Mouse (Mus musculus) megakaryocyte, embryonic 14.5 days (primary cell): ENCODE results near the gene Tekt1.

ENCODE experiments used
- FLI1 ChIP-seq: IDR thresholded peaks from 2 replicates; pipeline ENCODE4 v1.6.1; 2012; ENCODE audit warnings: low read length, inconsistent platforms, mixed read lengths
- GATA1 ChIP-seq: IDR thresholded peaks from 3 replicates; pipeline ENCODE4 v1.6.1; 2012; ENCODE audit warnings: mixed read lengths, low read length, inconsistent platforms, borderline replicate concordance

DNA sequence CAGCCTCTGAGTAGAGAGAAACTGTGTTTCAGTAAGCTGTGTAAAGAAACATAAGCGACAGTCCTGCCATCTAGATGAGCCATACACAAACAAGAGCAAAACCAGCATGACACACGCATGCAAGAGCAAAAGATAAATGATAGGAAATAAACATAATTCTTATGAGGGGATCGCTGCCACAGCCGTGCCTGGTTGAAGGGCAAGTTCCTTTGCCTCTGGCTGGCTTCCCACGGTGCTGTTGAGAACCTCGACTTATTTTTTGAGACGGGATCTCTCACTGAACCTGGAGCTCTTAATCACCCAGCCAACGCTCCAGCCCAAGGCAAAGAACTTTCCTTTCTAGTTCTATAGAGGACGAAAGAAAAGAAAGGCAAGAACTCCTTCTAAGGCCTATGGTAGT is 3.9 kb upstream of the Tekt1 start:
- TF ChIP-seq GATA1 (no peak), FLI1 (no peak)
